Mouse (Mus musculus) midbrain, embryonic 16.5 days (tissue): ENCODE data around the gene Ints6. TPM values are rescaled to one million over a fixed set of nuclear protein-coding genes. Genes with fewer than 3 reads are reported as not detected.

Source experiments
- ATAC-seq: fragments of 200-750 bp; cut with Nextera tagmentation; 2 replicates; pipeline ENCODE4 v1.8.0; 2017; ENCODE audit warnings: moderate TSS enrichment
- H3K27ac ChIP-seq: fragments of 300-500 bp; sonication (generic); 2 replicates; pipeline ENCODE4 v1.5.1; 2014; ENCODE audit warnings: mild to moderate bottlenecking, low read length, mixed read lengths
- H3K27me3 ChIP-seq: fragments of 300-500 bp; sonication (generic); 2 replicates; pipeline ENCODE4 v1.6.1; 2014; ENCODE audit warnings: low read depth, low read length, mixed read lengths; ENCODE audit not compliant: control insufficient read depth, insufficient read depth
- H3K36me3 ChIP-seq: fragments of 300-500 bp; sonication (generic); 2 replicates; pipeline ENCODE4 v1.6.1; 2014; ENCODE audit warnings: mild to moderate bottlenecking, low read length, moderate library complexity, mixed read lengths; ENCODE audit not compliant: control insufficient read depth, insufficient read depth
- H3K4me1 ChIP-seq: fragments of 300-500 bp; sonication (generic); 2 replicates; pipeline ENCODE4 v1.6.1; 2014; ENCODE audit warnings: mild to moderate bottlenecking, low read length, mixed read lengths; ENCODE audit not compliant: control insufficient read depth, insufficient read depth
- H3K4me2 ChIP-seq: fragments of 300-500 bp; sonication (generic); 2 replicates; pipeline ENCODE4 v1.6.1; 2014; ENCODE audit warnings: mild to moderate bottlenecking, low read length, mixed read lengths
- H3K4me3 ChIP-seq: fragments of 300-500 bp; sonication (generic); 2 replicates; pipeline ENCODE4 v1.5.1; 2014; ENCODE audit warnings: low read depth, mild to moderate bottlenecking, low read length, moderate library complexity, mixed read lengths
- H3K9ac ChIP-seq: fragments of 300-500 bp; sonication (generic); 2 replicates; pipeline ENCODE4 v1.6.1; 2014; ENCODE audit warnings: low read depth, low read length, mixed read lengths
- H3K9me3 ChIP-seq: fragments of 300-500 bp; sonication (generic); replicated peaks from 2 replicates; pipeline ENCODE4 v1.6.1; 2014; ENCODE audit warnings: mild to moderate bottlenecking, low read length, mixed read lengths; ENCODE audit not compliant: control insufficient read depth, poor library complexity, severe bottlenecking
- WGBS: fragments of 180-500 bp; shearing (Covaris S2); extraction: QIAGEN DNeasy Blood & Tissue Kit; methylation state at CpG from one replicate; pipeline ENCODE4 v1.1.7; 2014; 5-methylcytosine and 5-hydroxymethylcytosine counted together
- polyA plus RNA-seq: library from polyadenylated mRNA; unstranded; fragments of >200 nt; fragmentation: Nextera tagmentation; extraction: Ambion mirVana; gene quantifications from 2 replicates; pipeline ENCODE4 v1.2.1, GENCODE M21; 2015

Gene Ints6
- polyA plus RNA-seq, 1 experiment from 2014 or later = 16.2 TPM

DNA sequence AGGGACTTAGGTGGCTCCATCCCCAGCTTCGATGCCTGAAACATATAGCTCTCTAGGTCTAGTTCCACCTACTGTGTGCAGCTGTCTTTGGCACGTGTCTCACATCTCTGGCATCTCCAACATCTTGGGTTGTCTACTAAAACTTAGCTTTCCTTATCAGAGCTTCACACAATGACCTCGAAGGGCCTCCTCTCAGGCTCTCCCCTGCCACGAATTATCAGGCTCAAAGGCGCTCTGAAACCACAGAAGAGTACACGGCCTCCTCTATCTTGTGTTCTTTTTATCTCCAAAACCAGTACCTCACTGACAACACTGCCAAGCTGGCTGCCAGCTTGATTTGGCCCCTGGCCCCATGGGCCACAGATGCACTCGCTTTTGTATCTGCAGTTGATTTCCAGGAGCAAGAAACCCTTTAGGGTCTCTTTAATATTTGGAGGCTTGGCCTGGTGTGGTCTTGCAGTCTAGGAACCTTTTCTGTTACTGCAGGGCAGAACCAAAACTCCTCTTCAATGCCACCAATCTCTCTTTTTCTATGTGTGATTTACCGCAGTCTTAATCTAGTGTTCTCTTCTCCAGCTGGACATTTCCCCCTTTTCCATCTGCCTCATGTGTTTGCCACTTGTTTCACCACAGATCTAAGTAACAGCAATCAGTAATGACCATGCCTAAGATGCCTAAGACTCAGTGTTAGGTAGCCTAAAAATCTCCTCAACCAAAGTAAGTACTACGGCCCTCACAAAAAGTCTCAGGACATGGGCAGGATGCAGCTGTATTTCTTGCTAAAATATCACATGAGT lies 19.7 kb upstream of the Ints6 start:
- Histone ChIP-seq H3K9me3 (no peaks in the 10 kb centered on the region), H3K9ac (no peak overlapping the region), H3K4me3 (no peak overlapping the region), H3K27ac (no peak overlapping the region), H3K27me3 (no peaks in the 10 kb centered on the region), H3K36me3 (no peaks in the 10 kb centered on the region), H3K4me2 (no peak overlapping the region), H3K4me1 (no peaks in the 10 kb centered on the region)
- no peak for ATAC-seq
- WGBS = 85% methylated on average over 9 of the region's 9 CpGs

GRCm38 (mm10) chr14:62778095-62778494 lies 17.1 kb upstream of the Ints6 start:
- H3K9ac ChIP-seq = no peak overlapping the region
- 94% methylated on average over 9 of the region's 9 CpGs for WGBS

DNA sequence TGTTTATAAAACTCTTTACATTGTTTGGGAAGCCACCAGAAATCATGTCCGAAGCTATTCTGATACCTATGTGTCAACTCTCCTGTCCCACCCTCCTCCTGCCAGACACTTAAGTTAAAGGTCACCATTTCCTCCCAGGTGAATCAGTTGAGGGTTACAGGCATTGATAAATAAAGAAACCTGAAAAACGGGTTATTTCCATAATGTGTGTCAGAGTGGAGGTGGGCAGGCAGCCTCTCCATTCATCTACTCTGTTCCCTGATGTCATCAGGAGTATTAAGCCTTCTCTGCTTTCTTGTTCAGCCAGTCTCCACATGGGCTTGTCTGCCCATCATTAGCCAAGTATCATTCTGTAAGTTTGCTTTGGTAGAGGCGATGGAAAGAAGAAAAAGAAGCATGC lies 14.1 kb upstream of the Ints6 start:
- H3K36me3 ChIP-seq = no peaks in the 10 kb centered on the region
- no peaks in the 10 kb centered on the region for H3K27me3 ChIP-seq
- no peaks in the 10 kb centered on the region for H3K9me3 ChIP-seq
- no peak overlapping the region for H3K4me3 ChIP-seq
- H3K4me1 ChIP-seq = no peaks in the 10 kb centered on the region
- no peak overlapping the region for H3K4me2 ChIP-seq
- 91% methylated on average over 3 of the region's 3 CpGs for WGBS
- no peak overlapping the region for H3K27ac ChIP-seq
- no peak overlapping the region for H3K9ac ChIP-seq
- no peak for ATAC-seq

More at GRCm38 (mm10) chr14:62778095-62778494, 17.1 kb upstream of the Ints6 start:
- Histone ChIP-seq H3K4me1 (no peaks in the 10 kb centered on the region), H3K27me3 (no peaks in the 10 kb centered on the region), H3K9me3 (no peaks in the 10 kb centered on the region), H3K4me3 (no peak overlapping the region), H3K27ac (no peak overlapping the region), H3K36me3 (no peaks in the 10 kb centered on the region), H3K4me2 (no peak overlapping the region)
- no peak for ATAC-seq

DNA sequence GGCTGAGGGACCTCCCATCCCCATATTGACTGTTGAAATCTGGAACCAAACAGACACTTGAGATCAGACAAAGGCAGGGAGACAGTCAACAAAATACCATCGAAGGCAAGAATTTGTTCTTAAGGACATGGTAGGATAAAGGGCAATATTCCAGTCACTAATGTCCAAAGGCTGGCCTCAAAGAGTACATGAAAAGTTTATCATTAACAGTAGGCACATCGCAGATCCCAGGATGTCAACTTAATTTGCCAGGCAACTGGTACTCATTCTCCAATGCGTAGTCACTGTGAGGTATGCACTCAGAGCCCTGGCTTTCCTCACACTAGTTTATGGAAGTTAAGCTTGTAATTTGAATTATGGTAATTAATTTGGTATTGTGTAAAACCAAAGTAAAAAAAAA lies 13.3 kb upstream of the Ints6 start:
- WGBS = 95% methylated on average over 3 of the region's 3 CpGs
- no peak for ATAC-seq
- H3K4me1 ChIP-seq = no peaks in the 10 kb centered on the region

GRCm38 (mm10) chr14:62773766-62774165 lies 12.8 kb upstream of the Ints6 start:
- Histone ChIP-seq H3K4me1 (no peaks in the 10 kb centered on the region), H3K27me3 (no peaks in the 10 kb centered on the region), H3K9ac (no peak overlapping the region), H3K4me2 (no peak overlapping the region), H3K4me3 (no peak overlapping the region), H3K9me3 (no peaks in the 10 kb centered on the region), H3K36me3 (no peaks in the 10 kb centered on the region), H3K27ac (no peak overlapping the region)
- WGBS = 82% methylated on average over 6 of the region's 6 CpGs
- ATAC-seq = no peak

More for the DNA sequence above, 13.3 kb upstream of the Ints6 start:
- no peak overlapping the region for H3K4me3 ChIP-seq
- H3K36me3 ChIP-seq = no peaks in the 10 kb centered on the region
- no peak overlapping the region for H3K9ac ChIP-seq
- no peaks in the 10 kb centered on the region for H3K9me3 ChIP-seq
- H3K27me3 ChIP-seq = no peaks in the 10 kb centered on the region
- no peak overlapping the region for H3K4me2 ChIP-seq
- no peak overlapping the region for H3K27ac ChIP-seq

DNA sequence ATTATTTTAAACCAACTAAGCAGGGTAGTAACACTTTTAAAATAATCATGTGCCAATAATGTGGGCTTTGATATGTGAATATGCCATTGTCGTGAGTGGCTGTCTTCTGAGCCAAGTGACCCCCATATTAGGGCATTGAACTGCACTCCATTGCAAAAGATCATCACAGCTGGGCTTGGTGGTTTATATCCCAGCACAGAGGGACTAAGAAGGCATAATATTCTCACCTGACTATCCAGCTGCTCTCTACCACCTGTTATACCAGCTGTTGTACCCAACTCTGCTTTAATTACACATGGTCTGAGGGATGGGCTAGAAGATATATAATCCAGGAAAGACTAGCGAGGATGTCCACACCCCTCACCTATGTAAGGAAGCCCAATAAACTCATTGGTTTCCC lies 4.4 kb upstream of the Ints6 start:
- Histone ChIP-seq H3K4me1 (peaks cover 6% of the 10 kb centered on the region), H3K4me3 (no peak overlapping the region), H3K27me3 (no peaks in the 10 kb centered on the region), H3K9ac (no peak overlapping the region), H3K9me3 (no peaks in the 10 kb centered on the region), H3K36me3 (no peaks in the 10 kb centered on the region), H3K4me2 (no peak overlapping the region), H3K27ac (no peak overlapping the region)
- 82% methylated on average over 2 of the region's 2 CpGs for WGBS
- no peak for ATAC-seq

DNA sequence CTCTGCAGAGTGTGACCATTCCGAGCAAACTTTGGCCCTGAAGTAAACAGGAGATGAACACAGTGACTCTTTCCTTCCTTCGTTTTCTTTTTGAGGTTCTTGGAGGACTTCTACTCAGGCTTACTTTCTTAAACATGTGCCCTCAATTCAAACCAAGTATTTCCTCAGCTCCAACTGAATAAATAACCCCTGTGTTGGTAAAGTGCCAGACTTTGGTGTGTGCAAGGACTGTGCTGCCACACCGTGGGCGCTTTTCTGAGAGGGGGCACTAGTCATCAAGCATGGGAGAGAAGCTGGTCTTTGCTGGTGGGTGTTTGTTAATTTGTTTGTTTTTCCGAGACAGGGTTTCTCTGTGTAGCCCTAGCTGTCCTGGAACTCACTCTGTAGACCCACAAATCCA lies 3.4 kb upstream of the Ints6 start:
- 80% methylated on average over 5 of the region's 5 CpGs for WGBS
- no peak overlapping the region for H3K4me2 ChIP-seq
- H3K27me3 ChIP-seq = no peaks in the 10 kb centered on the region
- peaks cover 8% of the 10 kb centered on the region for H3K4me1 ChIP-seq
- no peak overlapping the region for H3K27ac ChIP-seq
- no peak overlapping the region for H3K4me3 ChIP-seq
- H3K9me3 ChIP-seq = no peaks in the 10 kb centered on the region
- no peak overlapping the region for H3K9ac ChIP-seq
- no peak for ATAC-seq
- H3K36me3 ChIP-seq = no peaks in the 10 kb centered on the region

DNA sequence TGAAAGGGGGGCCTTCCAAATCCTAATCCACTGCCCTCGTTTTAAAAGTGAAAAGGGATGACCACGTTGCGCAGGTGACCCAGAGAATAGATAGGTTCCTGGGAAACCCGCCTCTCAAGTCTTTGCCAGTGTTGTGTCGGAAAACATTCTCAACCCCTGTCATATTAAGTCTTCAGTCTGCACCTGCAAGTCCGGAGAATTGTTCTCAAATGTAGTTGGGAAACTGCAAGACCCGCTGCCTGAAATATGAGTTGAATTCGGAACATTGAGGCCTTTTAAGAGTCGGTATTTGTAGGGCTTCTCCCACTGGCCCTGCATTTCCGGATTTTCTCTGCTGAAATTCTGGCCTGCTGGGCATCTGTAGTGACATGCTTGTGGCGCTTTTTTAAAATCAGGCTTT lies 974 bp upstream of the Ints6 start:
- H3K4me2 ChIP-seq = peak overlapping the region; percentile 76
- H3K9ac ChIP-seq = peak overlapping the region; percentile 79
- peaks cover 14% of the 10 kb centered on the region for H3K4me1 ChIP-seq
- no peaks in the 10 kb centered on the region for H3K27me3 ChIP-seq
- no peaks in the 10 kb centered on the region for H3K36me3 ChIP-seq
- no peak for ATAC-seq
- H3K4me3 ChIP-seq = peak overlapping the region; percentile 60
- 3% methylated on average over 11 of the region's 11 CpGs for WGBS
- H3K27ac ChIP-seq = peak overlapping the region; percentile 95
- H3K9me3 ChIP-seq = no peaks in the 10 kb centered on the region

- Histone ChIP-seq H3K27ac (peak overlapping the region; percentile 99), H3K4me2 (peak overlapping the region; percentile 79), H3K4me1 (peaks cover 14% of the 10 kb centered on the region), H3K4me3 (peak overlapping the region; percentile 97), H3K27me3 (no peaks in the 10 kb centered on the region), H3K9ac (peak overlapping the region; percentile 97), H3K9me3 (no peaks in the 10 kb centered on the region), H3K36me3 (no peaks in the 10 kb centered on the region)
- WGBS = under 1% methylated on average over 57 of the region's 68 CpGs
- peak; percentile 55 for ATAC-seq
Measured at GRCm38 (mm10) chr14:62760321-62761035, 491 bp downstream of the Ints6 start.
